Mouse (Mus musculus): ENCODE measurements at regions not wholly inside any gene's neighbourhood (a gene's known extent, or its start where the extent isn't known, plus 50 kb on each side); places are given as distances from the start of the nearest gene placed in this dataset.

- peak; percentile 58 to 60 for DNase-seq (ENCODE audit: low spot score in 2 of 2)
Measured at GRCm38 (mm10) chr10:119055199-119055785, 184.6 kb downstream of the Cand1 start.

- DNase-seq (ENCODE audit: low spot score in 2 of 2), result no peak
Measured at GRCm38 (mm10) chr10:119054191-119055175, 184.5 kb upstream of the Dyrk2 start.

GRCm38 (mm10) chr10:119052441-119053041 lies 182.5 kb upstream of the Dyrk2 start:
- no peak for DNase-seq (ENCODE audit: low spot score in 2 of 2)

- DNase-seq (ENCODE audit: low spot score in 2 of 2), result no peak
Measured at GRCm38 (mm10) chr10:119051598-119051997, 181.6 kb upstream of the Dyrk2 start.

- no peak for DNase-seq (ENCODE audit: low spot score in 2 of 2)
Measured at GRCm38 (mm10) chr10:119050017-119050685, 180.1 kb upstream of the Dyrk2 start.

GRCm38 (mm10) chr10:119048643-119049420 lies 178.8 kb upstream of the Dyrk2 start:
- DNase-seq (ENCODE audit: low spot score in 2 of 2), result no peak

GRCm38 (mm10) chr10:119045059-119045458 lies 175.1 kb upstream of the Dyrk2 start:
- no peak for DNase-seq (ENCODE audit: low spot score in 2 of 2)

GRCm38 (mm10) chr10:119043069-119043468 lies 173.1 kb upstream of the Dyrk2 start:
- DNase-seq (ENCODE audit: low spot score in 2 of 2), result no peak

- no peak for DNase-seq (ENCODE audit: low spot score in 2 of 2)
Measured at GRCm38 (mm10) chr10:119040205-119040604, 170.2 kb upstream of the Dyrk2 start.

- DNase-seq (ENCODE audit: low spot score in 2 of 2), result no peak
Measured at GRCm38 (mm10) chr10:119039732-119040131, 169.7 kb upstream of the Dyrk2 start.

- no peak for DNase-seq (ENCODE audit: low spot score in 2 of 2)
Measured at GRCm38 (mm10) chr10:119038991-119039390, 169.0 kb upstream of the Dyrk2 start.

GRCm38 (mm10) chr10:119037781-119038180 lies 167.8 kb upstream of the Dyrk2 start:
- no peak for DNase-seq (ENCODE audit: low spot score in 2 of 2)

GRCm38 (mm10) chr10:119035863-119036262 lies 165.9 kb upstream of the Dyrk2 start:
- no peak for DNase-seq (ENCODE audit: low spot score in 2 of 2)

- DNase-seq (ENCODE audit: low spot score in 2 of 2), result no peak
Measured at GRCm38 (mm10) chr10:119034396-119034795, 164.4 kb upstream of the Dyrk2 start.

GRCm38 (mm10) chr10:119031282-119032275 lies 161.6 kb upstream of the Dyrk2 start:
- DNase-seq (ENCODE audit: low spot score in 2 of 2), result no peak

GRCm38 (mm10) chr10:119028480-119029137 lies 158.6 kb upstream of the Dyrk2 start:
- DNase-seq (ENCODE audit: low spot score in 2 of 2), result no peak

GRCm38 (mm10) chr10:119027241-119027901 lies 157.4 kb upstream of the Dyrk2 start:
- no peak for DNase-seq (ENCODE audit: low spot score in 2 of 2)

- DNase-seq (ENCODE audit: low spot score in 2 of 2), result no peak
Measured at GRCm38 (mm10) chr10:119026291-119026690, 156.3 kb upstream of the Dyrk2 start.

All from adrenal gland, adult 18-20 months (tissue).